Mouse (Mus musculus) thymus, adult 2 months (tissue): ENCODE measurements around the gene Uqcrh.
A peak's percentile ranks its signal among the peaks of the same experiment; 100 is the strongest.

Source experiments
- CTCF ChIP-seq: fragments of 200-500 bp; IDR thresholded peaks from 2 replicates; pipeline ENCODE4 v1.5.1; 2012; ENCODE audit warnings: mild to moderate bottlenecking, control low read depth, low read length, moderate library complexity, borderline replicate concordance; ENCODE audit not compliant: control insufficient read depth, poor library complexity, insufficient read depth; ENCODE audit errors: extremely low read depth
- POLR2A ChIP-seq: fragments of 200-500 bp; IDR thresholded peaks from 2 replicates; pipeline ENCODE4 v1.6.1; 2012; ENCODE audit warnings: mild to moderate bottlenecking, low read length, control low read depth, moderate library complexity; ENCODE audit not compliant: control insufficient read depth, poor library complexity, insufficient read depth; ENCODE audit errors: extremely low read depth

DNA sequence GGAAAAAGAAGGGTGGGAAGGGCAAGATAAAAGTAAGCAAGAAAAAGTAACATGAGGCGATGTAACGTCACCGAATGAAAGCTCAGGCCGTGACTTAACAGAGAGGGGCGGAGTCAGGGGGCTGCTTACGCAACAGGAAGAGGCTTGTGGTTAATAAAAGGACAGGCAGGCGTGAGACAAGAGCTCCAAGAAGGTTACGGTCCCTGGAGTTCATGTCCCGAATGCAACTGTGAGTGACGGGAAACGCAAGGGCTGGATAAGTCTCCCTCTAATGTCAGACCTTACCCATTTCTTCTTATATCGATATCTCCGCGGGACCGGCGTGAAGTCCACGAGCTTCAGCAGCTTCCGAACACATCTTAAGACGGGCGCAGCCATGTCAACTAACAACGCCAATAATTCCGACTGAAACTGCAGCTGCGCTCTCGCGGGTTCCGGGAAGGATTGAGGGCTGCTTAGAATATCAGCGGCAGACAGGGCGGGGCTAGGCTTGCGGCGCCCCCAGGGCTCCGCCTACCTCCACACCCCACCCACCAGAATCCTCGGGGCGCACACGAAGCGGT, 21.4 kb downstream of the Uqcrh start, which contains the start of gene Nsun4:
- peak; percentile 43; the same call in 1 of the 2 replicates for TF ChIP-seq CTCF
- peak; percentile 29 for TF ChIP-seq POLR2A
